Mouse (Mus musculus) brain, embryonic 14.5 days (tissue): ENCODE results near the gene Rad54l2.

Experiments used
- CTCF ChIP-seq: fragments of 200-500 bp; IDR thresholded peaks from 2 replicates; pipeline ENCODE4 v1.5.1; 2012; ENCODE audit warnings: inconsistent platforms, mild to moderate bottlenecking, moderate library complexity, borderline replicate concordance; ENCODE audit not compliant: insufficient read depth, insufficient read length; ENCODE audit errors: extremely low read depth
- POLR2A ChIP-seq: fragments of 200-500 bp; IDR thresholded peaks from 2 replicates; pipeline ENCODE4 v1.6.1; 2012; ENCODE audit warnings: mild to moderate bottlenecking, inconsistent platforms, borderline replicate concordance; ENCODE audit not compliant: poor library complexity, insufficient read depth, insufficient read length, severe bottlenecking; ENCODE audit errors: extremely low read depth

DNA sequence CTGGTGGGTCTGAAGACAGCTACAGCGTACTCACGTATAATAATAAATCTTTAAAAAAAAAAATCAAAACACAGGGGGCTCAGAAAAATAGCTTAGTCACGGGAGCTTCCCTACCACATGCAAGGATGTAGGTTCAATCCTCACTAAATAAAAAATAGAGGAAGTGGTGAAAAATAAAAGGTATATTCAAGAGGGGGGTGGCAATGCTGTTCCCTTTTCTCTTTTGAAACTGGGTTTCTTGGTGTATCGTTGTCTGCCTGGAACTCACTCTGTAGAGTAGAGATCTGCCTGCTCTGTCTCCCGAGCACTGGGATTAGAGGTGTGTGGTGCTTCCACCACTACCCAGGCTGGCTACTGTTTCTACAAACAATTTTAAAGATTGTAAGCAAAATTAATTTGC, 19.2 kb downstream of the Rad54l2 start:
- TF ChIP-seq CTCF (no peak), POLR2A (no peak)
